Mouse (Mus musculus) midbrain, embryonic 12.5 days (tissue): ENCODE measurements around the gene Selenow. TPM values are rescaled to one million over a fixed set of nuclear protein-coding genes. Genes with fewer than 3 reads are reported as not detected.

Source experiments
- ATAC-seq: fragments of 200-750 bp; cut with Nextera tagmentation; 2 replicates; pipeline ENCODE4 v1.8.0; 2017; ENCODE audit warnings: low read depth, moderate TSS enrichment, moderate library complexity; ENCODE audit not compliant: low FRiP score
- H3K27ac ChIP-seq: fragments of 300-500 bp; sonication (generic); replicated peaks from 2 replicates; pipeline ENCODE4 v1.5.1; 2016; ENCODE audit warnings: mild to moderate bottlenecking
- H3K27me3 ChIP-seq: fragments of 300-500 bp; sonication (generic); 2 replicates; pipeline ENCODE4 v1.6.1; 2016; ENCODE audit warnings: mild to moderate bottlenecking
- H3K36me3 ChIP-seq: fragments of 300-500 bp; sonication (generic); 2 replicates; pipeline ENCODE4 v1.6.1; 2016
- H3K4me1 ChIP-seq: fragments of 300-500 bp; sonication (generic); 2 replicates; pipeline ENCODE4 v1.6.1; 2016
- H3K4me2 ChIP-seq: fragments of 300-500 bp; sonication (generic); replicated peaks from 2 replicates; pipeline ENCODE4 v1.6.1; 2016; ENCODE audit warnings: mild to moderate bottlenecking, moderate library complexity
- H3K4me3 ChIP-seq: fragments of 300-500 bp; sonication (generic); 2 replicates; pipeline ENCODE4 v1.5.1; 2016; ENCODE audit warnings: mild to moderate bottlenecking
- H3K9ac ChIP-seq: fragments of 300-500 bp; sonication (generic); replicated peaks from 2 replicates; pipeline ENCODE4 v1.6.1; 2016; ENCODE audit warnings: mild to moderate bottlenecking, moderate library complexity
- H3K9me3 ChIP-seq: fragments of 300-500 bp; sonication (generic); 2 replicates; pipeline ENCODE4 v1.6.1; 2016; ENCODE audit warnings: mild to moderate bottlenecking
- WGBS: fragments of 180-500 bp; shearing (Covaris S2); methylation state at CpG from one replicate; pipeline ENCODE4 v1.1.7; 2016; 5-methylcytosine and 5-hydroxymethylcytosine counted together
- polyA plus RNA-seq: library from polyadenylated mRNA; unstranded; fragments of >200 nt; fragmentation: Nextera tagmentation; extraction: Ambion mirVana; gene quantifications from 2 replicates; pipeline ENCODE4 v1.2.1, GENCODE M21; 2016

Selenow gene
- polyA plus RNA-seq, 1 experiment from 2014 or later, result 1,059 TPM

DNA sequence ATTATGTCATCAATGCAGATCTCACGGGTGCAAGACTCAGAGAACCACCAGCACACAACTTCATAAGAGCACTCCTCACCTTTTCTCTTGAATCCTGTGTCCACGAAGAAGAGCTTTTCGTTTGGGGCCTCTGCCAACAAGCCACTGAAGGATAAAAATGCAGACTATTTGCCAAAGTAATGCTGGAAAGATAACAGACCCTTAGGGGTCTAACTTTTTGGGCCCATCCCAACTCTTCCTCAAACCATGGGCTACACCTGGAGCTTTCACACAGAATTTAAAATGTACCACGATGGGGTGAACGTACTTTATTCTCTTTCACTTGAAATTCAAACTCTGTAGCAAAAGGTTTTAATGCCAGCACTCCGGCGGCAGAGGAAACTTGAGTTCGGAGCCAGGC lies 23.0 kb upstream of the Selenow start:
- Histone ChIP-seq H3K9ac (peak overlapping the region; percentile 68), H3K36me3 (peaks cover 42% of the 10 kb centered on the region), H3K4me1 (peaks cover 21% of the 10 kb centered on the region), H3K9me3 (no peaks in the 10 kb centered on the region), H3K4me3 (peak overlapping the region; percentile 81), H3K27me3 (peaks cover 8% of the 10 kb centered on the region; the same call in 1 of the 2 replicates), H3K27ac (peak overlapping the region; percentile 93; the same call in 1 of the 2 replicates), H3K4me2 (peak overlapping the region; percentile 79)
- WGBS, result 6% methylated on average over 8 of the region's 8 CpGs
- 0 out of 2 replicates have a peak, but pooled peaks have one; percentile 0 for ATAC-seq

DNA sequence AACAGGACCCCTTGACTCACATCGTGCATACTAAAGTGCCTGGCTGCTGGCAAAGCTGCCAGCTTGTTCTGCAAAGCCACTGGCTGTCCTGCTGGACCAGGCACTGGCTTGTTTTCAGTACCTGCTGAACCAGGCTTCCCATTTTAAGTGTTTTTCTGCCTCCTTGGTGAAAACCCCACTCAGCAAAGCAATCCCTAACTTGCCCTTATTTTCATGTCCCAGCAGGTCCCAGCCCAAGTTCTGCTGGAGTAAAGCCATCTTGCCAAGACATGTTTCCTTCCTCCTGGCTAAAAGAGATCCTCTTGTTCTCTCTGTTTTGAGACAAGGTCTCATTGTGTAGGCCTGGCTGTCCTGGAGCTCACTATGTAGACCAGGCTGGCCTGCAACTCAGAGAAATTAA lies 22.1 kb upstream of the Selenow start:
- peak overlapping the region; percentile 79; the same call in 1 of the 2 replicates for H3K4me2 ChIP-seq
- H3K4me3 ChIP-seq, result no peak overlapping the region
- ATAC-seq, result no peak
- no peak overlapping the region for H3K27ac ChIP-seq
- no peaks in the 10 kb centered on the region for H3K9me3 ChIP-seq
- H3K36me3 ChIP-seq, result peaks cover 51% of the 10 kb centered on the region
- H3K4me1 ChIP-seq, result peaks cover 21% of the 10 kb centered on the region
- 96% methylated on average over 1 of the region's 1 CpGs for WGBS
- H3K9ac ChIP-seq, result no peak overlapping the region
- peaks cover 8% of the 10 kb centered on the region; the same call in 1 of the 2 replicates for H3K27me3 ChIP-seq

DNA sequence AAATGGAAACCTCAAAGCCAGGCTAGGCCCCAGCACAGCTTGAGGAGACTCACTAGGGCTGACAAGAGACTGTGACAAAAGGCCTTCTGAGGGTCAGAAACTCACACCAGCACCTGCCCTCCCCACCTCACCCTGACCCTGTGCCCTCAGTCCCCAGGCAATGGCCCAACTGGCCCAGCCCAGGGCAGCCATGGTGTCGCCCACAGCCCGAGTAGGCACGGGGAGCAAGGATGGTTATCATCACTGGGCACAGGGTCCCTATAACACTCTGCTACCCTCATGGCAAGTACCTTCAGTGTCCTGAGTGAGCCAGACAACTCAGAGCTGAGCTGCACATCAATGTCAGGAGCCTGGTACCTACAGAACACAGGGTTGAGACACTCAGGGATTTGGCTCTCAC lies 16.4 kb upstream of the Selenow start:
- ATAC-seq, result no peak
- 93% methylated on average over 3 of the region's 3 CpGs for WGBS

DNA sequence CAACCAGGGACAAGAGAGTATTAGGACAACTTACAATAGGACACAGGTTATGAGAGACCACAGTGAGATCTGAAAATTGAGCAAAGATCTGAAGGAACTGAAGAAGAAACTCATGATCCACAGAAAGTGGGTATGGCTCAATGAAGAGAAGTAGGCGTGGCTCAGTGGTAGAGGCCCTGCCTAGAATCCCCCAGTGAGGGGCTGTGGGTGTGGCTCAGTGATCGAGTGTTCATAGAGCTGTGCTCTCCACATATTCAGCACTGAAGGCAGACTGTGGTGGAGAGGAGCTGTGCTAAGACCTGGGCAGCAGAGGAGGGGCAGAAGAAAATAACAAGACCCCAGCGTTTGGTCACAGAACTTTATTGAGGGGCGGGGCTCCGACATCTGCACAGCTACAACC lies 15.3 kb upstream of the Selenow start:
- no peaks in the 10 kb centered on the region for H3K9me3 ChIP-seq
- H3K4me1 ChIP-seq, result no peaks in the 10 kb centered on the region
- H3K4me2 ChIP-seq, result no peak overlapping the region
- ATAC-seq, result no peak
- no peak overlapping the region for H3K4me3 ChIP-seq
- peaks cover 73% of the 10 kb centered on the region for H3K36me3 ChIP-seq
- H3K27ac ChIP-seq, result no peak overlapping the region
- no peaks in the 10 kb centered on the region for H3K27me3 ChIP-seq
- WGBS, result 89% methylated on average over 5 of the region's 5 CpGs
- H3K9ac ChIP-seq, result no peak overlapping the region

More for the DNA sequence above, 16.4 kb upstream of the Selenow start:
- H3K9me3 ChIP-seq, result no peaks in the 10 kb centered on the region
- no peak overlapping the region for H3K4me2 ChIP-seq
- H3K27me3 ChIP-seq, result no peaks in the 10 kb centered on the region
- H3K27ac ChIP-seq, result no peak overlapping the region
- no peak overlapping the region for H3K4me3 ChIP-seq
- peaks cover 84% of the 10 kb centered on the region for H3K36me3 ChIP-seq
- no peak overlapping the region for H3K9ac ChIP-seq
- H3K4me1 ChIP-seq, result no peaks in the 10 kb centered on the region

DNA sequence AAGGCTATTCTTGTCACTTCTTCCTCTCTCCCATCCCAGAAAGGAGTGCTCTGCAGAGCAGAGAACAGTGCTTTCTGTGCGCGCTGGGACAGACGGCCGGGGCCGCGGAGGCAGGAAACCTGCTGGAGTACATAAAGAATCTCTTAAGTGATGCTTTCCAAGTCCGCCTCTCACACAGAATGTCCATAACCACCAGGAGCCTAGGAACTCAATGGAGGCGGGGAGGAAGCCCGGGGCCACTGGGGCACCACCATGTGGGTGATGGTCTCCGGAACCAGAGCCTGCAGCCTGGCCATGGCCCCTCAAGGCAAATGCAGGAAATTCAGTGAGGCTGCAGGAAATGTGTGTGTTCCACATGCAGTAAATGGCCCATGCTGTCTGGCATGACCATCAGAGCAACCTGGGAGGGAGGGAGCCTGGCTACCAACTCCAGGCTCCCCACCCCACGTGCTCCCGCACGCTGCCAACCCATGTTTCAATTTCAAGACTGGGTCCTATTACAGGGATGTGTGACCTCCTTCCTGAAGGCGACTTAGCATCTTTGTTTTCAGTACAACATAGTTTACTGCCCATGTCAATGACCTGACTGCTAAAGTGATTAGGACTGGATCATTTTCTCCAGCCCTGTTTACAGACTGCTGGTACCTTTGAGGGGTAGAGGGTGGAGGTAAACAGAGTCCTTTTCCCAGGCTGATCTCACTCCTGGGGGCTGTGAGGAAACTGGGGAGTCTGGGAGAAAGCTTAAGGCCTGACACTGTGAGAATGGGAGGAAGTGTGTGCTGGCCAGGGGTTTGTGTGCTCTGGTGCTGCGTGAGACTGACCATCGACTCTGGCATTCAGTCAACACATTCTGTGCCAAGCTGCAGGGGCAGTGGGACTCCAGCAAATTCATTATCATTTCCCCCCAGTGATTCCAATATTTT lies 11.5 kb upstream of the Selenow start:
- Histone ChIP-seq H3K27ac (no peak overlapping the region), H3K36me3 (peaks cover 35% of the 10 kb centered on the region), H3K27me3 (no peaks in the 10 kb centered on the region), H3K4me3 (no peak overlapping the region), H3K9me3 (no peaks in the 10 kb centered on the region), H3K9ac (no peak overlapping the region), H3K4me2 (no peak overlapping the region), H3K4me1 (no peaks in the 10 kb centered on the region)
- WGBS, result 66% methylated on average over 16 of the region's 16 CpGs
- ATAC-seq, result no peak

DNA sequence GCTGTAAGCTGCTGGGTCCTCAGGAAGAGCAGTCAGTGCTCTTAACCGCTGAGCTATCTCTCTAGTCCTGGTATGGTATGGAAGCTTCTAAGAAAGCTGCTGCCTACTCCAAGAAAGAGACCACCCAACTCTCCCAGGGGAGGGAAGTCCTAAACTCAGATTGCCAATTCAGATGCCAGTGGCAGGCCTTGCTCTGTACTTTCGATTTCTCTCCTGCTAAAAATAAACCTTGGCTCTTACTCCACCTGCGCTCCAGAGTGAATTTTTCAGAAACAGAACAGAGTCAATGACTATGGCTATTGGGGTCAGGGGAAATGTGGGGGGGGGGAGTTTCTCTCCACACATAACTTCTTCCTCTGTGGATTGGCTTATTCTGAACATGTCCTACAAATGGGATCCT lies 9.4 kb upstream of the Selenow start:
- Histone ChIP-seq H3K9me3 (no peaks in the 10 kb centered on the region), H3K9ac (no peak overlapping the region), H3K4me3 (no peak overlapping the region), H3K4me2 (no peak overlapping the region), H3K36me3 (peaks cover 14% of the 10 kb centered on the region), H3K27me3 (no peaks in the 10 kb centered on the region), H3K4me1 (no peaks in the 10 kb centered on the region), H3K27ac (no peak overlapping the region)
- 77% methylated on average over 3 of the region's 3 CpGs for WGBS
- ATAC-seq, result no peak

DNA sequence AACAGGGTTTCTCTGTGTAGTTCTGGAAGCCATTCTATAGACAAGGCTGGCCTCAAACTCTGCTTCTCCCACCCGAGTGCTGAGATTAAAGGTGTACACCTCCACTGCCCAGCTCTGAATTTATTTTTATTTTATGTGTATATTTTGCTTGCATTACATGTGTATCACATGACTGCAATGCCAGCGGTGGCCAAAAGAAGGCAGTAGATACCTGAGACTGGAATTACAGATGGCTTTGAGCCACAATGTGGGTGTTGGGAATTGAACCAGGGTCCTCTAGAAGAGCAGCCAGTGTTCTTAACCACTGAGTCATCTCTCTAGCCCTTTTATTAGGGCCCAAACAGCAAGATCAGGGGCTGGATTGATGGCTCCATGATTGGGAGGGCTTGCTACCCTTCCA lies 8.3 kb upstream of the Selenow start:
- Histone ChIP-seq H3K36me3 (peaks cover 8% of the 10 kb centered on the region; the same call in 1 of the 2 replicates), H3K4me3 (no peak overlapping the region), H3K27ac (no peak overlapping the region), H3K27me3 (no peaks in the 10 kb centered on the region), H3K4me2 (no peak overlapping the region), H3K9ac (no peak overlapping the region), H3K4me1 (no peaks in the 10 kb centered on the region), H3K9me3 (no peaks in the 10 kb centered on the region)
- WGBS, result 63% methylated on average over 2 of the region's 2 CpGs
- no peak for ATAC-seq

DNA sequence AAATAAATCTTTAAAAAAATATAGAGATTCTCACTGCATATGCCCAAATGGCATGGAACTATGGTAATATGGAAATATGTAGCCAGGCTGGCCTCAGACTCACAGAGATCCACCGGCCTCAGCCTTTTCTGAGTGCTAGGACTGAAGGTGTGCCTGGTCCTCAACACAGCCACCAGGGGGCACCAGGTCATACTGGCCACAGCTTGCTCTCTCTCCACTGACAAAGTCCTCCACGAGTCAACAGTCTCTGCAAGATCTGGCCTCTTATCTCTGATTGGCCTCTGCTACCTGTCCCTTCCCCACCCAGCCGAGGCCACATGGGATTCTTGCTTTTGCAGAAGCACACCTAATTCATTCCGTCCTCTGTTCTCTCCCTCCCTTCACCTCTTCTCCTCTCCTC lies 7.7 kb upstream of the Selenow start:
- Histone ChIP-seq H3K4me2 (no peak overlapping the region), H3K27ac (no peak overlapping the region), H3K9me3 (no peaks in the 10 kb centered on the region), H3K9ac (no peak overlapping the region), H3K4me1 (no peaks in the 10 kb centered on the region), H3K36me3 (0 out of 2 replicates have a peak, but pooled peaks cover 2% of the 10 kb centered on the region), H3K4me3 (no peak overlapping the region), H3K27me3 (no peaks in the 10 kb centered on the region)
- peak; percentile 52; the same call in 1 of the 2 replicates for ATAC-seq
- WGBS, result 39% methylated on average over 4 of the region's 4 CpGs

DNA sequence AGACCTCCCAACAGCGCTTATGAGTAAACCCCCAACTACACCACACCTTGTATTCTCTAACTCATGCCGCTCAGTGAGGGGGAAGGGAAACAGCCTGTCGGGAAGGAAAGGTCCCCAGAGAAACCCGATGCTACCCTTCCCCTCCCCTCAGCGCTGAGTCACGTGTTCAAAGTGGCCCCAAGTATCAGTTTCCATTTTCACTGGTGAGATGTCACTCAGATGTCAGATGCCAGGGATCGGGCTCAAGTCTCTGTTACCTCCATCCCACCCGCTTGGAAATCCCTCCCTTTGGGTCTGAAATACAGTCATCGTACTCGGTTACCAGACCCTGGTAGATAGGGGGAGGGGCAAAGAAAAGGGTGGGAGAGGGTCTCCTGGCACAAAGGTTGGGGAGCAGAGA lies 406 bp downstream of the Selenow start:
- under 1% methylated on average over 10 of the region's 10 CpGs for WGBS
- H3K27me3 ChIP-seq, result no peaks in the 10 kb centered on the region; the same call in 1 of the 2 replicates
- peak overlapping the region; percentile 76 for H3K4me3 ChIP-seq
- H3K36me3 ChIP-seq, result peaks cover 34% of the 10 kb centered on the region
- H3K4me1 ChIP-seq, result peaks cover 20% of the 10 kb centered on the region
- H3K9ac ChIP-seq, result peak overlapping the region; percentile 83
- no peaks in the 10 kb centered on the region for H3K9me3 ChIP-seq
- H3K27ac ChIP-seq, result peak overlapping the region; percentile 73
- peak overlapping the region; percentile 92 for H3K4me2 ChIP-seq
- peak; percentile 73 for ATAC-seq

DNA sequence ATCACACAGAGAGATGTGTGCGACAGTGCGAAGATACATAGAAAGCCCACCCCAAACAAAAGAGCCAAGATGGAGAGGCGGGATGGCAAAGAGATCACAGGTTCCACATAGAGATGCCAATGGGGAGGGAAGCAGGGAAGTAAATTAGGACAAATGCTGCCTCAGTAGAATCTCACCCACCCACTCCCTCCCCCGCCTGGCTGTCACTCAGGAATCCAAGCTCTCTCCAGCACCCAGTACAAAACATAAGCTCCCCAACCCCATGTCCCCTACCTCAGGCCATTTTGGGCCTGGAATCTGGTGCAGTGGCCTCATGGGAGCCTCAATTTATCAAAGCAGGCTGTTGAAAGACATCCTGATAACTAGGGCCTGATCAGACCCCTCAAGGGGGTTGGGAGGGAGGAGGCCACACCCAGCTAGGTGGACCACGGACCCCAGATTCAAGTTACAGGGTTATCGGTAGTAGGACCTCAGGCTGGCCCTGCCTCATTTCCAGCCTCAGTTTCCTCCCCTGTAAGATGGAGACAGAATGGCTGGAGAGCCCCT lies 1.5 kb downstream of the Selenow start:
- H3K4me2 ChIP-seq, result peak overlapping the region; percentile 92
- H3K27ac ChIP-seq, result no peak overlapping the region
- H3K4me3 ChIP-seq, result peak overlapping the region; percentile 76
- no peaks in the 10 kb centered on the region for H3K9me3 ChIP-seq
- WGBS, result 93% methylated on average over 6 of the region's 6 CpGs
- H3K4me1 ChIP-seq, result peaks cover 20% of the 10 kb centered on the region
- peaks cover 40% of the 10 kb centered on the region for H3K36me3 ChIP-seq
- peak overlapping the region; percentile 83 for H3K9ac ChIP-seq
- H3K27me3 ChIP-seq, result no peaks in the 10 kb centered on the region; the same call in 1 of the 2 replicates
- no peak for ATAC-seq

DNA sequence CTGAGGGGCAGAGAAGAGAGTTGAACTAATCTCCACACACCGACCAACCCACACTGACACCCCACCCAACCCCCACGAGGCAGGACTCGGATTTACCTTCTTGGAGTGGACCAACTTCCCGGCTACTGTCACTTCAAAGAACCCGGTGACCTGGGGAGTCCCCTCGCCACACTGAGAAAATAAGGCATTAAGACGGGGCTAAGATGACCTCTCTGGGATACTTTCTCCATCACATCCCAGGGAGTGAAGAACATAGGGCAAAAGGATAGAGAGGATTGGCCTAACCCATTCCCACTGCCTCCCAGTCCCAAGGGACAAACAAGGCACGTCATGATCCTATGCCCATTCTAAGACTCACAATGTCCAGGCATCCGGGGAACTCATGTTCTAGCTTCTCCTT lies 2.3 kb downstream of the Selenow start:
- 96% methylated on average over 9 of the region's 9 CpGs for WGBS
- Histone ChIP-seq H3K27ac (no peak overlapping the region), H3K27me3 (no peaks in the 10 kb centered on the region; the same call in 1 of the 2 replicates), H3K9ac (0 out of 2 replicates have a peak overlapping the region, but pooled peaks have one; percentile 83), H3K4me3 (peak overlapping the region; percentile 76; the same call in 1 of the 2 replicates), H3K36me3 (peaks cover 40% of the 10 kb centered on the region), H3K4me1 (peaks cover 20% of the 10 kb centered on the region), H3K9me3 (no peaks in the 10 kb centered on the region), H3K4me2 (peak overlapping the region; percentile 92)
- ATAC-seq, result no peak

DNA sequence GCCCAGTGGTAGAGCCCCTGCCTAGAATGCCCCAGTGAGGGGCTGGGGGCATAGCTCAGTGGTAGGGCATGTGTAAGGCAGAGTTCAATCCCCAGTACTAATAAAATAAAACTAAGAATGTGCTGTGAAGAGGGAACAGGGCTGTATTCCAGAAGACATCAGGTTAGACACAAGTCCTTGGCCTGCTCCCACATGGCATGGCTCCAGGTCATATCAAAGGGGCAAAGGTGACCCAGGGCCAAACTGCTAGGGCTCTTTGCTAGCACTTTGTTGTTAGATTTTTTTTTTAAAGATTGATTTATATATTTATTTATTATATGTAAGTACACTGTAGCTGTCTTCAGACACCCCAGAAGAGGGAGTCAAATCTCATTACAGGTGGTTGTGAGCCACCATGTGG lies 3.8 kb downstream of the Selenow start:
- peaks cover 40% of the 10 kb centered on the region for H3K36me3 ChIP-seq
- ATAC-seq, result no peak

More for the DNA sequence above, 3.8 kb downstream of the Selenow start:
- no peak overlapping the region for H3K4me3 ChIP-seq
- no peak overlapping the region for H3K4me2 ChIP-seq
- no peaks in the 10 kb centered on the region for H3K27me3 ChIP-seq
- no peak overlapping the region for H3K27ac ChIP-seq
- no peak overlapping the region for H3K9ac ChIP-seq
- no peaks in the 10 kb centered on the region for H3K9me3 ChIP-seq
- peaks cover 20% of the 10 kb centered on the region for H3K4me1 ChIP-seq
